Mouse (Mus musculus): Measurements from ENCODE around the gene Gm44965.

- TF ChIP-seq CTCF (IDR thresholded peaks at IDR 0.05; ENCODE audit: insufficient read depth, low read depth, low read length), result no peak
- no peak for TF ChIP-seq POLR2A (IDR thresholded peaks at IDR 0.05; ENCODE audit: insufficient read depth, low read depth, low read length)
Measured at GRCm38 (mm10) chr6:48664750-48665149, 71.0 kb downstream of the Gm44965 start.
